Comparison of ENCODE assay signal across 27 mouse cellular contexts in the genomic region with DNA sequence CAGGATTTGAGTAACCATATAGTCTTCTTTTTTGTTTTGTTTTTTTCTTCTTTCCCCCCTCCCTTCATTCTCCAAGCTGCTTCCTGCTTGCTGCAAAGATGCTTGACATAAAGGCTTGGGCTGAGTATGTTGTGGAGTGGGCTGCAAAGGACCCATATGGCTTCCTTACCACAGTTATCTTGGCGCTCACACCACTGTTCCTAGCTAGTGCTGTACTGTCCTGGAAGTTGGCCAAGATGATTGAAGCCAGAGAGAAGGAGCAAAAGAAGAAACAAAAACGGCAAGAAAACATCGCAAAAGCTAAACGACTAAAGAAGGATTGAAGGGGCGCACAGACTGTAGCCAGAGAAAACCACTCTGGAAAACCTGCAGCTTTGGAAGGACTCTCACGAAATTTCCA. TPM values are rescaled to one million over a fixed set of nuclear protein-coding genes. Genes with fewer than 3 reads are reported as not detected.
DNase-seq lines count a peak whose midpoint lies in the region; ATAC-seq and TF ChIP-seq lines count a peak whose summit lies in the region.
"Had no signal": no experiment of that assay in that cellular context is flagged by ENCODE, and none has a peak within 500 bp of the region (broad histone marks: within the 10 kb centered on the region; RNA-seq: fewer than 3 reads in every experiment).

No protein-coding gene starts in this region.

- H3K9me3 ChIP-seq in forebrain, embryonic 15.5 days, result no peaks in the 10 kb centered on the region
- no peaks in the 10 kb centered on the region for H3K9me3 ChIP-seq in forebrain, embryonic 16.5 days (ENCODE audit: control insufficient read depth, low read length)
- H3K9me3 ChIP-seq: heart, embryonic 12.5 days; limb, embryonic 13.5 days; megakaryocyte, embryonic 14.5 days; midbrain, embryonic 12.5 days; neural tube, embryonic 12.5 days had no signal

- no peak overlapping the region for H3K4me2 ChIP-seq in forebrain, embryonic 15.5 days (replicated peaks)
- no peak overlapping the region for H3K4me2 ChIP-seq in forebrain, embryonic 16.5 days (ENCODE audit: low read length)
- H3K4me2 ChIP-seq: heart, embryonic 12.5 days; hindbrain, embryonic 14.5 days; limb, embryonic 13.5 days; liver, embryonic 11.5 days; midbrain, embryonic 12.5 days; neural tube, embryonic 12.5 days had no signal

- H3K4me1 ChIP-seq in forebrain, embryonic 15.5 days, result peaks cover 28% of the 10 kb centered on the region
- H3K4me1 ChIP-seq in forebrain, embryonic 16.5 days (replicated peaks; ENCODE audit: control insufficient read depth, insufficient read depth, low read length), result peaks cover 23% of the 10 kb centered on the region

- no peak for TF ChIP-seq POLR2A in brain, embryonic 14.5 days (IDR thresholded peaks at IDR 0.05; ENCODE audit: borderline replicate concordance, extremely low read depth, insufficient read depth, insufficient read length, poor library complexity, severe bottlenecking)

- ATAC-seq in forebrain, embryonic 15.5 days (replicated peaks), result no peak
- no peak for ATAC-seq in forebrain, embryonic 16.5 days
- ATAC-seq: intestine, postnatal 0 days had no signal

- no peak overlapping the region for H3K4me3 ChIP-seq in forebrain, embryonic 15.5 days
- no peak overlapping the region for H3K4me3 ChIP-seq in forebrain, embryonic 16.5 days (replicated peaks; ENCODE audit: low read length)
- H3K4me3 ChIP-seq: heart, embryonic 12.5 days; limb, embryonic 13.5 days; megakaryocyte, embryonic 14.5 days; midbrain, embryonic 12.5 days; myocyte; neural tube, embryonic 12.5 days had no signal

- peak overlapping the region; percentile 32; the same call in 1 of the 2 replicates for H3K27ac ChIP-seq in forebrain, embryonic 15.5 days (replicated peaks)
- H3K27ac ChIP-seq in forebrain, embryonic 16.5 days (ENCODE audit: low read length), result no peak overlapping the region
- H3K27ac ChIP-seq: hindbrain, embryonic 14.5 days; limb, embryonic 13.5 days; midbrain, embryonic 12.5 days; neural tube, embryonic 12.5 days had no signal

- peak; percentile 44 for DNase-seq in layer of hippocampus, adult 9-11 months
- no peak for DNase-seq in layer of hippocampus, postnatal 25 days (ENCODE audit: extremely low spot score in 1 of 2, low spot score in 1 of 2)
- peak; percentile 36 to 57 for DNase-seq in right cerebral cortex, postnatal 10 days (ENCODE audit: low spot score in 2 of 2)
- DNase-seq in right cerebral cortex, postnatal 25 days, result no peak
- peak; percentile 71 for DNase-seq in brain, embryonic 14.5 days (ENCODE audit: low read depth)
- no peak for DNase-seq in thymus, postnatal 4 days
- DNase-seq: adrenal gland, postnatal 10 days; cerebellum, adult 2 months; cerebellum, postnatal 25 days; gastrocnemius, postnatal 25 days; heart, adult 18-20 months; heart, postnatal 4 days; kidney, postnatal 14 days; lung, postnatal 4 days; thymus, adult 2 months; thymus, postnatal 36 days had no signal

- no peak for TF ChIP-seq CTCF in brain, embryonic 14.5 days (IDR thresholded peaks at IDR 0.05; ENCODE audit: borderline replicate concordance, extremely low read depth, insufficient read depth, insufficient read length)

- no peak overlapping the region for H3K9ac ChIP-seq in forebrain, embryonic 15.5 days (replicated peaks)
- no peak overlapping the region for H3K9ac ChIP-seq in forebrain, embryonic 16.5 days (replicated peaks; ENCODE audit: low read depth, low read length)
- H3K9ac ChIP-seq: heart, embryonic 12.5 days; hindbrain, embryonic 14.5 days; limb, embryonic 13.5 days; midbrain, embryonic 12.5 days; neural tube, embryonic 12.5 days had no signal

- H3K36me3 ChIP-seq in forebrain, embryonic 15.5 days, result 0 out of 2 replicates have a peak, but pooled peaks cover 6% of the 10 kb centered on the region
- no peaks in the 10 kb centered on the region for H3K36me3 ChIP-seq in forebrain, embryonic 16.5 days (ENCODE audit: control insufficient read depth, insufficient read depth)

- H3K27me3 ChIP-seq in forebrain, embryonic 15.5 days, result no peaks in the 10 kb centered on the region
- H3K27me3 ChIP-seq in forebrain, embryonic 16.5 days (replicated peaks; ENCODE audit: control insufficient read depth, insufficient read depth, low read length), result no peaks in the 10 kb centered on the region
- H3K27me3 ChIP-seq: heart, embryonic 12.5 days; limb, embryonic 13.5 days; megakaryocyte, embryonic 14.5 days; neural tube, embryonic 12.5 days had no signal

- WGBS in forebrain, embryonic 15.5 days, result 70% methylated on average over 6 of the region's 6 CpGs
- 61% methylated on average over 6 of the region's 6 CpGs for WGBS in forebrain, embryonic 16.5 days

RNA-seq across cellular contexts. Expression of gene Smim15, which starts 3.1 kb away (rescaled TPM):
- polyA plus RNA-seq in forebrain, embryonic 15.5 days (2015; fragmentation: Nextera tagmentation; extraction: Ambion mirVana), result 43.9 and 47.7 TPM in 2 replicates
- polyA plus RNA-seq in forebrain, embryonic 16.5 days (2015; fragmentation: Nextera tagmentation; extraction: Ambion mirVana), result 46.7 and 55.1 TPM in 2 replicates
- 10 to 100 TPM; 60.2 to 60.4 TPM for total RNA-seq in layer of hippocampus, postnatal 25 days (2021)
- 30.3 and 33.9 TPM in 2 replicates for polyA plus RNA-seq in brain, embryonic 14.5 days (2012; rRNA removed)

Comparison
In these comparisons a context has a peak if more than half of its experiments do, and no peak if none do; other contexts are left out.
1. DNase-seq: peak in layer of hippocampus, adult 9-11 months (single experiment), right cerebral cortex, postnatal 10 days (2 of 2) and brain, embryonic 14.5 days (single experiment); none in layer of hippocampus, postnatal 25 days (0 of 2), right cerebral cortex, postnatal 25 days (single experiment) and thymus, postnatal 4 days (single experiment).